Mouse (Mus musculus) adrenal gland (tissue): ENCODE data around the gene Ociad2.

Source experiments
- intact Hi-C: fragments of 180-260 bp; cut with DNase I; formaldehyde crosslinking; loops from one replicate; pipeline ENCODE4 v1.15.1; 2025

Gene Ociad2

DNA sequence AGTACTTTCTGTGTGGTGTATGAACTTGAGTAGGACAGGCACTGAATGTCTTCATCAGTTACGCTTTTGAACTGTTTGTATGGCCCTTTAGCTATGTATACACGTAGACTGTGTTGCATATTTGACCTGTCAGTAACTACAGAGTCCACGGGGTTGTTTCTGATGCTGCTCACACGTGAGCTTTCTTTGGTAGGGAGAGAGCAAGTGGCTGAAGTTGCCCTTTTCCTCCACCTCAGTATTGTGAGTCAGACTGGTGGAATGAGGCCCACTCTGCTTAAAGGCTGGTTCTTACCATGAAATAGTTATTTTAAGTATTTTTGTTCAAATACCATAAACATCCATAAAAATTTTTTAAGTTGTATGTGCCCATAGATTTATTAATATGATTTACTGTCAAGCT lies 31.3 kb downstream of the Ociad2 start:
- intact Hi-C loops = no loop called here

DNA sequence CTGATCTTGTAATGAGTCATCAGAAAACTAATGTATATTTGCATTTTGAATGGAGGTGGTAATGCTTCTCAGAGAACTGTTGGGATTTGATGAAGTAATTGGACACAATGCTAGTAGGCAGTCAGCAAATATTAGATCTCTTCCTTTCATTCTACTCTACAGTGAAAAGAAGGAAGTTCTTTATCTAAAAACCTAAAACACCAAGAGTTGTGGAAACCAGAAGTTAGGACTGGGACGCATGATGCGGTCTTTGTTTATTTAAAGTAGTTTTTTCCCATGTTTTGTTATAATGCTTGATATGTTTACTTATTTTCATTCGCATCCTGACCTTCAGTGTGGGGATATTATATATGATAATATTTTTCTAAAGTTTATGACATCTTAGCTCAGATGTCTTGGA lies 33.5 kb downstream of the Ociad2 start:
- intact Hi-C loops = no loop called here

GRCm38 (mm10) chr5:73306486-73306885 lies 34.3 kb downstream of the Ociad2 start:
- intact Hi-C loops = no loop called here

- intact Hi-C loops = no loop called here
Measured at GRCm38 (mm10) chr5:73304507-73304906, 36.3 kb downstream of the Ociad2 start.

- intact Hi-C loops = no loop called here
Measured at GRCm38 (mm10) chr5:73301601-73302307, 39.1 kb downstream of the Ociad2 start.

GRCm38 (mm10) chr5:73295916-73296315 lies 44.9 kb downstream of the Ociad2 start:
- intact Hi-C loops = no loop called here

DNA sequence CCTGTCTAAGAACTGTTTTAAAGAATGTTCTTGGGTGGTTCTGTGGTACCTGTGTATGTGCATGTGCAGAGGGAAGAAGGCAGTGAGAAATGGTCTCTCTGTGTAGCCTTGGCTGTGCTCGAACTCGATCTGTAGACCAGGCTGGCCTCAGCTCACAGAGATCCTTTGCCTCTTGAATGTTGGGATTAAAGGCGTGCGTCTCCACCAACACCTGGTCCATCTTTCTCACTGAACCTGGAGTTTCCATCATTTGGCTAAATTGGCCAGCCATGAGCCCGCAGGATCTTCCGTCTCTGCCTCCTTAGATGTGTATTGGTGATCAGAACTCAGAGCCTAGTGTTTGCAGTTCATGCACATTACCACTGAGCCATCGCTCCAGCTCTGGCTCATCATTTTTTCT lies 45.8 kb downstream of the Ociad2 start:
- intact Hi-C loops = no loop called here

DNA sequence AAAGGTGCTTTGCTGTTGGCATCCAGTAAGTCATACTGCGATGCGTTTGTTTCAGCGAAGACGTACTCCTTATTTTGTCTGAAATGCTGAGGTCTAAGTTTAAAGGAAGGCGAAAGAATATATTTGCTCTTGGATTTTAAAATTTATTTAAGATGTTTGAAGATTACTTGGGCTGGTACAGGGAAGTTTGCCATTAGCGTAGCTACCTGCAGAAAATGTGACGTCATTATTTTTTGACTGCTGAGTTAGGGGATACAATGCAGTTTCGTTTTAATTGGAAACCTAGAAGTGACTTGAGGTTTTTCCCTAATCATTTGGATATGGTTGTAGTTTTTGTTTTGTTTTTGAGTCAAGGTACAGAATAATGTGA lies 47.4 kb downstream of the Ociad2 start:
- intact Hi-C loops = loop anchor here (5.0 kb wide), 1 partner anchor 36 kb away; the partner anchor contains the start of gene Fryl

GRCm38 (mm10) chr5:73292502-73293457 lies 48.0 kb downstream of the Ociad2 start, which contains the start of gene Ociad1:
Ociad1 (plus strand) TSS chr5:73292784.
- intact Hi-C loops = loop anchor here (5.0 kb wide), 1 partner anchor 35 kb away; the partner anchor contains the start of gene Fryl

DNA sequence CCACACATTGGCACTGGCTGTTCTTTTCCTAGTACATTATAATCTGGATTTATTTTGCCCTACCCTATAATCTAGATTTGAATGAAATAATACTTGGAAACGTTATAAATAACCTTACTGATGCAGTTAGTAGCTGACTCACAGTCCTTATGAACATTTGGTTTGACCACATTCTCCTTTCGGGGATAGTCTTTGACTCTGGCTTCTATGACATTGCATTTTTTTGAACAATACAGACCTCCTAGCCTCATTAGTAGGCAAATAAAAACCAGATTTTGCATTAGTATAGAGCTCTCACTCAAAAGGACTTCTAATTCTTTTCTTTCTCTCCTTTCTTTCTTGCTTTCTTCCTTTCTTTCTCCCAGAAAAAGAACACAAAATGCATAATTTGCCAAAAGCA lies 50.9 kb downstream of the Ociad2 start:
- intact Hi-C loops = loop anchor here (5.0 kb wide), 1 partner anchor 33 kb away; the partner anchor contains the start of gene Fryl

DNA sequence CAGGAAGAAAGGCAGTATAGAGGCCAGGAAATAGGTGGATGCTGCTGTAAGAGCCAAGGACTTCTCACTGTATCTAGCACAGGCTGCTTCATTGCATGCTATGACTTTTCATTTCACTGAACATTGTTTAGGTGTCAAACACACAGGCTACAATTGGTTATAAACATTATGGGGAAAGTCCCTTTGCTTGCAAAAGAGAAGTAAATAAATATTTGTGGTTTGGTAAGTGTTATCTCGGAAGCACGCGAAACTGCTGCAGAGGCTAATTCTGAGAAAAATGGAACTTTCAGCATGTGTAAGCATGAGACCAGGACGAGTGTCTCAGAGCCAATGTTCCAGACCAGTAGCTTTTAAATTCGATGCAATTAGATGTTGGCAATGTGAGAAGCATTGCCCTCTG lies 54.2 kb downstream of the Ociad2 start:
- intact Hi-C loops = no loop called here

DNA sequence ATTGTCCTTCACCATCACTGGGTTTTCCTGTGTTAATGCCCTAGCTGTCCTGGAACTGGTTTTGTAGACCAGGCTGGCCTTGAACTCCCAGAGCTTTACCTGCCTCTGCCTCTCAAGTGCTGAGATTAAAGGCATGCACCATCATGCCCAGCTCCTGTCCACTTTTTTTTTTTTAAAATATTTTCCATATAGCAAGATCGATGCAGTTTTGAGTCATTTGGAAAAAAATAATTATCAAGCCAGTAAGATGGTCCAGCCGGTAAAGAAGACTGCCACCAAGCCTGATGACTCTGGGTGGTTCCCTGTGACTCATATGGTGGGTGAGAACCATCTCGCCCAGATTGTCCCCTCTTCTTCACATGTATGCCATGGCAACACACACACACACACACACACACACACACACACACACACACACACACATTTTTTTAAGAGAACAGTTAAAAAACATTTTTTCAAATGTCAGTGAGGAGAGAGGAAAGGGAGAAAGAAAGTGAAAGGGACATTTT lies 55.3 kb downstream of the Ociad2 start:
- intact Hi-C loops = no loop called here

GRCm38 (mm10) chr5:73284046-73284445 lies 56.8 kb downstream of the Ociad2 start:
- intact Hi-C loops = no loop called here

GRCm38 (mm10) chr5:73280567-73280850 lies 60.3 kb downstream of the Ociad2 start:
- intact Hi-C loops = no loop called here

- intact Hi-C loops = no loop called here
Measured at GRCm38 (mm10) chr5:73279732-73280566, 60.9 kb downstream of the Ociad2 start.

- intact Hi-C loops = no loop called here
Measured at GRCm38 (mm10) chr5:73279190-73279589, 61.6 kb downstream of the Ociad2 start.

GRCm38 (mm10) chr5:73274941-73275340 lies 65.9 kb downstream of the Ociad2 start:
- intact Hi-C loops = no loop called here

DNA sequence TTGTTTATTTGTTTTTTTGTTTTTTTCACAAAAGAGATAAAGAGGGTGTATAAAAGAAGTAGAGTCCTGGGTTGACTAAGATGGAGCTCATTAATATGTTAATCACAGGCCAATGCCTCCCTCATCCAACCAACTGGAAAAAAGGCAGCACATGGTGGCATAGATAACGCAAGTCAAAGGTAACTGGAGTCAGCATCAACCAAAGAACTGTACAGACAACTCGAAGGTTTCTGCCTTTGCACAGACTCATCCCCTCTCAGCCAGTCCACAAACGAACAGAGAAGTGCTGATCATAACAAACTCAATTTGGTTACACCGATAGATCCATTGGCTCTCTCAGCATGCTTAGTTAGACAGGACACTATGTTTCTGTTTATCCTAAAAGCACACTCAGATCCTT lies 67.7 kb downstream of the Ociad2 start:
- intact Hi-C loops = no loop called here
